Mouse (Mus musculus) forebrain, embryonic 15.5 days (tissue): Measurements from ENCODE around the gene Cmbl. TPM values are rescaled to one million over a fixed set of nuclear protein-coding genes. Genes with fewer than 3 reads are reported as not detected.

ENCODE experiments used
- ATAC-seq: fragments of 200-750 bp; cut with Nextera tagmentation; replicated peaks from 2 replicates; pipeline ENCODE4 v1.8.0; 2017; ENCODE audit warnings: mild to moderate bottlenecking, moderate TSS enrichment, moderate library complexity
- H3K27ac ChIP-seq: fragments of 300-500 bp; sonication (generic); replicated peaks from 2 replicates; pipeline ENCODE4 v1.5.1; 2015; ENCODE audit warnings: mild to moderate bottlenecking, inconsistent platforms
- H3K27me3 ChIP-seq: fragments of 300-500 bp; sonication (generic); 2 replicates; pipeline ENCODE4 v1.6.1; 2015; ENCODE audit warnings: inconsistent platforms
- H3K36me3 ChIP-seq: fragments of 300-500 bp; sonication (generic); 2 replicates; pipeline ENCODE4 v1.6.1; 2015; ENCODE audit warnings: mild to moderate bottlenecking, inconsistent platforms
- H3K4me1 ChIP-seq: fragments of 300-500 bp; sonication (generic); 2 replicates; pipeline ENCODE4 v1.6.1; 2015; ENCODE audit warnings: inconsistent platforms
- H3K4me2 ChIP-seq: fragments of 300-500 bp; sonication (generic); replicated peaks from 2 replicates; pipeline ENCODE4 v1.6.1; 2015; ENCODE audit warnings: mild to moderate bottlenecking, inconsistent platforms
- H3K4me3 ChIP-seq: fragments of 300-500 bp; sonication (generic); 2 replicates; pipeline ENCODE4 v1.5.1; 2015; ENCODE audit warnings: mild to moderate bottlenecking, inconsistent platforms
- H3K9ac ChIP-seq: fragments of 300-500 bp; sonication (generic); replicated peaks from 2 replicates; pipeline ENCODE4 v1.6.1; 2015; ENCODE audit warnings: mild to moderate bottlenecking, inconsistent platforms
- H3K9me3 ChIP-seq: fragments of 300-500 bp; sonication (generic); 2 replicates; pipeline ENCODE4 v1.6.1; 2016; ENCODE audit warnings: inconsistent platforms
- WGBS: fragments of 180-500 bp; shearing (Covaris S2); methylation state at CpG from one replicate; pipeline ENCODE4 v1.1.7; 2015; ENCODE audit warnings: mixed read lengths; 5-methylcytosine and 5-hydroxymethylcytosine counted together
- polyA plus RNA-seq: library from polyadenylated mRNA; unstranded; fragments of >200 nt; fragmentation: Nextera tagmentation; extraction: Ambion mirVana; gene quantifications from 2 replicates; pipeline ENCODE4 v1.2.1, GENCODE M21; 2015

The Cmbl gene
- polyA plus RNA-seq, 1 experiment from 2014 or later: 5.0 TPM

- Histone ChIP-seq H3K4me1 (peaks cover 8% of the 10 kb centered on the region), H3K27ac (no peak overlapping the region), H3K9me3 (no peaks in the 10 kb centered on the region), H3K9ac (no peak overlapping the region), H3K27me3 (no peaks in the 10 kb centered on the region), H3K36me3 (no peaks in the 10 kb centered on the region), H3K4me2 (no peak overlapping the region), H3K4me3 (no peak overlapping the region)
- ATAC-seq: no peak
- WGBS: 80% methylated on average over 6 of the region's 6 CpGs
These were observed 18.9 kb upstream of the Cmbl start for GRCm38 (mm10) chr15:31546291-31546690.

- H3K27me3 ChIP-seq: no peaks in the 10 kb centered on the region
- H3K9me3 ChIP-seq: no peaks in the 10 kb centered on the region
- no peak overlapping the region for H3K4me2 ChIP-seq
- H3K27ac ChIP-seq: no peak overlapping the region
- 74% methylated on average over 5 of the region's 5 CpGs for WGBS
- no peaks in the 10 kb centered on the region for H3K36me3 ChIP-seq
- no peak overlapping the region for H3K9ac ChIP-seq
- no peak overlapping the region for H3K4me3 ChIP-seq
- ATAC-seq: no peak
- peaks cover 3% of the 10 kb centered on the region for H3K4me1 ChIP-seq
These were observed 17.8 kb upstream of the Cmbl start for GRCm38 (mm10) chr15:31547421-31547820.

- 68% methylated on average over 4 of the region's 4 CpGs for WGBS
- Histone ChIP-seq H3K4me2 (no peak overlapping the region), H3K4me3 (no peak overlapping the region), H3K36me3 (no peaks in the 10 kb centered on the region), H3K27ac (no peak overlapping the region), H3K27me3 (no peaks in the 10 kb centered on the region), H3K9me3 (no peaks in the 10 kb centered on the region), H3K9ac (no peak overlapping the region), H3K4me1 (no peaks in the 10 kb centered on the region)
- ATAC-seq: no peak
These were observed 14.8 kb upstream of the Cmbl start for GRCm38 (mm10) chr15:31550381-31550780.

GRCm38 (mm10) chr15:31554855-31555254, 10.3 kb upstream of the Cmbl start:
- H3K9me3 ChIP-seq: no peaks in the 10 kb centered on the region
- no peaks in the 10 kb centered on the region for H3K27me3 ChIP-seq
- no peaks in the 10 kb centered on the region for H3K4me1 ChIP-seq
- no peak overlapping the region for H3K4me3 ChIP-seq
- no peak overlapping the region for H3K9ac ChIP-seq
- WGBS: 91% methylated on average over 2 of the region's 2 CpGs
- H3K27ac ChIP-seq: no peak overlapping the region
- no peaks in the 10 kb centered on the region for H3K36me3 ChIP-seq
- ATAC-seq: no peak
- no peak overlapping the region for H3K4me2 ChIP-seq

GRCm38 (mm10) chr15:31561390-31561789, 3.8 kb upstream of the Cmbl start:
- Histone ChIP-seq H3K27ac (no peak overlapping the region), H3K4me1 (no peaks in the 10 kb centered on the region), H3K4me2 (no peak overlapping the region), H3K4me3 (no peak overlapping the region), H3K36me3 (no peaks in the 10 kb centered on the region), H3K9me3 (no peaks in the 10 kb centered on the region), H3K9ac (no peak overlapping the region), H3K27me3 (no peaks in the 10 kb centered on the region)
- 89% methylated on average over 6 of the region's 6 CpGs for WGBS
- no peak for ATAC-seq

- ATAC-seq: no peak
- Histone ChIP-seq H3K27me3 (no peaks in the 10 kb centered on the region), H3K27ac (no peak overlapping the region), H3K36me3 (no peaks in the 10 kb centered on the region), H3K4me1 (no peaks in the 10 kb centered on the region), H3K4me2 (no peak overlapping the region), H3K9me3 (no peaks in the 10 kb centered on the region), H3K9ac (no peak overlapping the region), H3K4me3 (no peak overlapping the region)
- WGBS: 92% methylated on average over 4 of the region's 4 CpGs
These were observed 3.2 kb upstream of the Cmbl start for GRCm38 (mm10) chr15:31561976-31562375.

- H3K4me1 ChIP-seq: no peaks in the 10 kb centered on the region
- H3K27ac ChIP-seq: no peak overlapping the region
These were observed 2.3 kb upstream of the Cmbl start for GRCm38 (mm10) chr15:31562847-31563246.

GRCm38 (mm10) chr15:31563577-31564546, 1.3 kb upstream of the Cmbl start:
- no peak overlapping the region for H3K27ac ChIP-seq
- no peaks in the 10 kb centered on the region for H3K9me3 ChIP-seq
- H3K9ac ChIP-seq: no peak overlapping the region
- no peaks in the 10 kb centered on the region for H3K27me3 ChIP-seq
- H3K36me3 ChIP-seq: no peaks in the 10 kb centered on the region
- no peaks in the 10 kb centered on the region for H3K4me1 ChIP-seq
- ATAC-seq: no peak
- WGBS: 74% methylated on average over 19 of the region's 19 CpGs
- no peak overlapping the region for H3K4me2 ChIP-seq
- no peak overlapping the region for H3K4me3 ChIP-seq

More at GRCm38 (mm10) chr15:31562847-31563246, 2.3 kb upstream of the Cmbl start:
- 92% methylated on average over 8 of the region's 8 CpGs for WGBS
- ATAC-seq: no peak
- H3K9me3 ChIP-seq: no peaks in the 10 kb centered on the region
- H3K4me3 ChIP-seq: no peak overlapping the region
- H3K9ac ChIP-seq: no peak overlapping the region
- H3K4me2 ChIP-seq: no peak overlapping the region
- no peaks in the 10 kb centered on the region for H3K27me3 ChIP-seq
- no peaks in the 10 kb centered on the region for H3K36me3 ChIP-seq

GRCm38 (mm10) chr15:31565786-31566185, 597 bp downstream of the Cmbl start:
- no peaks in the 10 kb centered on the region for H3K27me3 ChIP-seq
- no peak overlapping the region for H3K4me3 ChIP-seq
- H3K4me1 ChIP-seq: no peaks in the 10 kb centered on the region
- H3K4me2 ChIP-seq: no peak overlapping the region
- 69% methylated on average over 1 of the region's 1 CpGs for WGBS
- H3K9ac ChIP-seq: no peak overlapping the region
- no peak overlapping the region for H3K27ac ChIP-seq
- ATAC-seq: no peak
- H3K36me3 ChIP-seq: no peaks in the 10 kb centered on the region
- H3K9me3 ChIP-seq: no peaks in the 10 kb centered on the region

- Histone ChIP-seq H3K27ac (no peak overlapping the region), H3K9ac (no peak overlapping the region), H3K36me3 (no peaks in the 10 kb centered on the region), H3K4me3 (no peak overlapping the region), H3K27me3 (no peaks in the 10 kb centered on the region), H3K4me2 (no peak overlapping the region), H3K4me1 (no peaks in the 10 kb centered on the region), H3K9me3 (no peaks in the 10 kb centered on the region)
- no peak for ATAC-seq
- 72% methylated on average over 7 of the region's 7 CpGs for WGBS
These were observed 2.2 kb downstream of the Cmbl start for GRCm38 (mm10) chr15:31567431-31567830.

- Histone ChIP-seq H3K36me3 (no peaks in the 10 kb centered on the region), H3K4me3 (no peak overlapping the region), H3K9ac (no peak overlapping the region), H3K4me2 (no peak overlapping the region), H3K27me3 (no peaks in the 10 kb centered on the region), H3K9me3 (no peaks in the 10 kb centered on the region), H3K27ac (no peak overlapping the region), H3K4me1 (no peaks in the 10 kb centered on the region)
- no peak for ATAC-seq
- 30% methylated on average over 12 of the region's 12 CpGs for WGBS
These were observed 3.4 kb downstream of the Cmbl start for GRCm38 (mm10) chr15:31568581-31568996.

- Histone ChIP-seq H3K4me2 (no peak overlapping the region), H3K9me3 (no peaks in the 10 kb centered on the region), H3K27ac (no peak overlapping the region), H3K4me1 (no peaks in the 10 kb centered on the region), H3K4me3 (no peak overlapping the region), H3K27me3 (no peaks in the 10 kb centered on the region), H3K36me3 (no peaks in the 10 kb centered on the region), H3K9ac (no peak overlapping the region)
- no peak for ATAC-seq
- 57% methylated on average over 9 of the region's 9 CpGs for WGBS
These were observed 4.3 kb downstream of the Cmbl start for GRCm38 (mm10) chr15:31569325-31570022.
